Mouse (Mus musculus): ENCODE results near the gene Krcc1. TPM values are rescaled to one million over a fixed set of nuclear protein-coding genes. Genes with fewer than 3 reads are reported as not detected.
"Not testable (repeated sequence)": the region's sequence is repeated elsewhere in the genome, so short reads cannot be mapped to it uniquely, and the experiment has no call there.

The Krcc1 gene
- polyA plus RNA-seq, 1 experiment from 2014 or later: 53.5 TPM

- Histone ChIP-seq H3K27me3 (ENCODE audit: insufficient read depth, poor library complexity, severe bottlenecking) (no peaks in the 10 kb centered on the region), H3K4me1 (peaks cover 33% of the 10 kb centered on the region), H3K27ac (peak overlapping the region; percentile 87), H3K36me3 (peaks cover 31% of the 10 kb centered on the region), H3K9me3 (no peaks in the 10 kb centered on the region), H3K4me3 (no peak overlapping the region)
- WGBS: 87% methylated on average over 1 of the region's 1 CpGs
- no peak for DNase-seq (ENCODE audit: low spot score)
Measured at GRCm38 (mm10) chr6:71248420-71248819, 23.1 kb upstream of the Krcc1 start.

GRCm38 (mm10) chr6:71249615-71250014 lies 21.9 kb upstream of the Krcc1 start:
- no peak overlapping the region for H3K4me3 ChIP-seq
- DNase-seq (ENCODE audit: low spot score): no peak
- H3K36me3 ChIP-seq: peaks cover 23% of the 10 kb centered on the region
- peaks cover 37% of the 10 kb centered on the region for H3K4me1 ChIP-seq
- WGBS: 45% methylated on average over 3 of the region's 3 CpGs
- H3K9me3 ChIP-seq: no peaks in the 10 kb centered on the region
- H3K27ac ChIP-seq: peak overlapping the region; percentile 87
- no peaks in the 10 kb centered on the region for H3K27me3 ChIP-seq (ENCODE audit: insufficient read depth, poor library complexity, severe bottlenecking)

- DNase-seq (ENCODE audit: low spot score): peak; percentile 73
- H3K4me1 ChIP-seq: peaks cover 37% of the 10 kb centered on the region
- H3K9me3 ChIP-seq: no peaks in the 10 kb centered on the region
- peak overlapping the region; percentile 16; the same call in 1 of the 2 replicates for H3K27ac ChIP-seq
- WGBS: 61% methylated on average over 8 of the region's 8 CpGs
- H3K27me3 ChIP-seq (ENCODE audit: insufficient read depth, poor library complexity, severe bottlenecking): no peaks in the 10 kb centered on the region
- peaks cover 20% of the 10 kb centered on the region for H3K36me3 ChIP-seq
- H3K4me3 ChIP-seq: no peak overlapping the region
Measured at GRCm38 (mm10) chr6:71250951-71251350, 20.5 kb upstream of the Krcc1 start.

GRCm38 (mm10) chr6:71254456-71254855 lies 17.0 kb upstream of the Krcc1 start:
- 80% methylated on average over 6 of the region's 6 CpGs for WGBS
- no peak overlapping the region for H3K4me3 ChIP-seq
- DNase-seq (ENCODE audit: low spot score): peak; percentile 54
- no peak overlapping the region for H3K27ac ChIP-seq
- no peaks in the 10 kb centered on the region for H3K9me3 ChIP-seq
- H3K36me3 ChIP-seq: peaks cover 32% of the 10 kb centered on the region
- H3K4me1 ChIP-seq: peaks cover 28% of the 10 kb centered on the region
- no peaks in the 10 kb centered on the region for H3K27me3 ChIP-seq (ENCODE audit: insufficient read depth, poor library complexity, severe bottlenecking)

DNA sequence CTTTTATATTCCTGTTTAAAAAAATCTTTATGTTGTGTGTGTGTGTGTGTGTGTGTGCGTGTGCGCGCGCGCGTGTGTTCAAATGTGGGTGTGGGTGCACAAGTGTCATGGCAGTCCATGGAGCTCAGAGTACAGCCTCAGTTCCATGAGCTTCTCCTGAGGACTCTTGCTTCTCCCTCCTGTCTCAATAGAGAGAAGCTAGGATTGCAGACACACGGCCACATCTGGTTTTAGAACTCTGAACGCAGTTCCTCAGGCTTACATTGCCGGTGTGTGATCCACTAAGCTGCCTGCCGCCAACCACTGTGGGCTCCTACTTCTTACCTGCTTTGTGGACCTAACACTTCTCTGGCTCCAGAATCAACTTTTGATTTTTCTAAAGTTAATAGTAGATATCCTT lies 15.3 kb upstream of the Krcc1 start:
- peaks cover 30% of the 10 kb centered on the region for H3K36me3 ChIP-seq
- H3K4me3 ChIP-seq: no peak overlapping the region
- DNase-seq (ENCODE audit: low spot score): peak; percentile 68
- H3K27me3 ChIP-seq (ENCODE audit: insufficient read depth, poor library complexity, severe bottlenecking): no peaks in the 10 kb centered on the region
- H3K27ac ChIP-seq: no peak overlapping the region
- 93% methylated on average over 10 of the region's 10 CpGs for WGBS
- H3K9me3 ChIP-seq: no peaks in the 10 kb centered on the region
- peaks cover 20% of the 10 kb centered on the region; the same call in 1 of the 2 replicates for H3K4me1 ChIP-seq

DNA sequence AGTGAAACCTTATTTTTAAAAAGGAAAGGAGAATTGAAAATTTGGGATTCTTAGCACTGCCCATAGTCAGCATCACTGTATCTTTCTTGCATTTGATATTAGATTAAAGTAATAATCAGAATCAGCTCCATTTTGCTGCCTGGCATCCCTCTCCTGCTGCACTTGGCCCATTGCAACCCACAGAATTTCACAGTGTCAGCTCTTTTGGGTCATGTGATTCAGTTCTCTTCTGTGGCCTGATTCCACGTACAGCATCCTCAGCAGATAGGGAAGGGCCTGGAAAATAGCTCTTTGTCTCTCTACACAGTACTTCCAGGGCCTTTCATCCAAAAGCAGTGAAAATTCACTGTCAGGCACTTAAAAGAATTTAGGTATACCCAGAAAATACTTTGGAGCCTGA lies 14.1 kb upstream of the Krcc1 start:
- DNase-seq (ENCODE audit: low spot score): peak; percentile 14
- no peak overlapping the region for H3K27ac ChIP-seq
- H3K9me3 ChIP-seq: no peaks in the 10 kb centered on the region
- peaks cover 22% of the 10 kb centered on the region for H3K4me1 ChIP-seq
- peaks cover 29% of the 10 kb centered on the region for H3K36me3 ChIP-seq
- no peaks in the 10 kb centered on the region for H3K27me3 ChIP-seq (ENCODE audit: insufficient read depth, poor library complexity, severe bottlenecking)
- no peak overlapping the region for H3K4me3 ChIP-seq
- WGBS: 39% methylated on average over 1 of the region's 1 CpGs

DNA sequence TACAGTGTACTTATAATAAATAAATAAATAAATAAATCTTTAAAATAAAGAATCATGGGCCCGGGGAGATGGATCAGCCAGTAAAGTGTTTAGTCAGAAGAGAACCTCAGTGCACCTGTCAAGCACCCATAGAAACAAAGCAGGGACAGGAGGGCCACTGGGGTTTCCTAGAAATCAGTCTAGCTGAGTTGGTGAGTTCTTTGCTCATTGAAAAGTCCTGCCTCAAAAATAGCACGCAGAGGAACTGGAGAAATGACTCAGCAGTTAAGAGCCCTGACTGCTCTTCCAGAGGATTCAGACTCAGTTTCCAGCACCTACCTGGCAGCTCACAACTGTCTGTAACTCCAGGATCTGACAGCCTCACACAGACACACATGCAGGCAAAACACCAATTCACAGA lies 12.9 kb upstream of the Krcc1 start:
- Histone ChIP-seq H3K27ac (no peak overlapping the region), H3K36me3 (peaks cover 29% of the 10 kb centered on the region), H3K27me3 (ENCODE audit: insufficient read depth, poor library complexity, severe bottlenecking) (no peaks in the 10 kb centered on the region), H3K9me3 (no peaks in the 10 kb centered on the region), H3K4me3 (0 out of 2 replicates have a peak overlapping the region, but pooled peaks have one; percentile 64), H3K4me1 (peaks cover 34% of the 10 kb centered on the region)
- WGBS: 49% methylated on average over 2 of the region's 2 CpGs
- DNase-seq (ENCODE audit: low spot score): peak; percentile 53

- H3K27ac ChIP-seq: peak overlapping the region; percentile 59; the same call in 1 of the 2 replicates
- DNase-seq (ENCODE audit: low spot score): peak; percentile 66
- H3K4me1 ChIP-seq: peaks cover 36% of the 10 kb centered on the region
- H3K9me3 ChIP-seq: no peaks in the 10 kb centered on the region
- no peaks in the 10 kb centered on the region for H3K27me3 ChIP-seq (ENCODE audit: insufficient read depth, poor library complexity, severe bottlenecking)
- peak overlapping the region; percentile 64 for H3K4me3 ChIP-seq
- peaks cover 29% of the 10 kb centered on the region for H3K36me3 ChIP-seq
- WGBS: 77% methylated on average over 4 of the region's 4 CpGs
Measured at GRCm38 (mm10) chr6:71259166-71259565, 12.3 kb upstream of the Krcc1 start.

DNA sequence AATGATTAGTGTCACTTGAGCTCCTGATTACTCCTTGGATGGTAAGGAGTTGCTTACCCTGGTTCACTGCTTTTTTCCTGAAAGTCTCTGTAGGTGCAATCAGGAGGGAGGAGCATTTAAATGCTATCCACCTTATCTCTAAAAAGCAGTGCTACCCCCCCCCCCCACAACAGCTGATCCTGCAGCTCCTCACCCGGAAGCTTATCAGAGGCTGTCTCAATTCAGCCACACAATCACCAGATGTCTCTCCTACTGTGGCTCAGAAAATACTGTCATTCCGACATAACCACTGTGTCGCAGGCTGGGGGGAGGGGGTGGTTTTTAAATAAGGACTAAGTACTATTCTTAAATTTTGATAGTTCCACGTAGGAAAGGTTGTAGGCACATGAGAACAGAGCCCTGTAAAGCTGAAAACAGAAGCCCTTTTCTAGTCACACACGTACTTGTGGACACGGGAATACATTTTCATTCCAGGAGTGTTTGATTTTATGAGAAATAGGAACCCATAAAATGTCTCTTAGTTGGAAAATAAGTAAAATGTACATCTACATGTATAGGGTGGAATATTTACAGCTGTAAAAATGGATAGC lies 11.3 kb upstream of the Krcc1 start:
- Histone ChIP-seq H3K9me3 (no peaks in the 10 kb centered on the region), H3K27me3 (ENCODE audit: insufficient read depth, poor library complexity, severe bottlenecking) (no peaks in the 10 kb centered on the region), H3K27ac (peak overlapping the region; percentile 90), H3K4me1 (peaks cover 40% of the 10 kb centered on the region), H3K36me3 (peaks cover 26% of the 10 kb centered on the region), H3K4me3 (peak overlapping the region; percentile 64)
- DNase-seq (ENCODE audit: low spot score): peak; percentile 79
- WGBS: 17% methylated on average over 6 of the region's 6 CpGs

- no peaks in the 10 kb centered on the region for H3K9me3 ChIP-seq
- no peak for DNase-seq (ENCODE audit: low spot score)
- peaks cover 40% of the 10 kb centered on the region for H3K4me1 ChIP-seq
- H3K27me3 ChIP-seq (ENCODE audit: insufficient read depth, poor library complexity, severe bottlenecking): no peaks in the 10 kb centered on the region
- 52% methylated on average over 3 of the region's 3 CpGs for WGBS
- peak overlapping the region; percentile 90 for H3K27ac ChIP-seq
- peak overlapping the region; percentile 64 for H3K4me3 ChIP-seq
- peaks cover 19% of the 10 kb centered on the region for H3K36me3 ChIP-seq
Measured at GRCm38 (mm10) chr6:71261060-71261459, 10.4 kb upstream of the Krcc1 start.

- H3K36me3 ChIP-seq: peaks cover 7% of the 10 kb centered on the region
Measured at GRCm38 (mm10) chr6:71262142-71262833, 9.2 kb upstream of the Krcc1 start.

DNA sequence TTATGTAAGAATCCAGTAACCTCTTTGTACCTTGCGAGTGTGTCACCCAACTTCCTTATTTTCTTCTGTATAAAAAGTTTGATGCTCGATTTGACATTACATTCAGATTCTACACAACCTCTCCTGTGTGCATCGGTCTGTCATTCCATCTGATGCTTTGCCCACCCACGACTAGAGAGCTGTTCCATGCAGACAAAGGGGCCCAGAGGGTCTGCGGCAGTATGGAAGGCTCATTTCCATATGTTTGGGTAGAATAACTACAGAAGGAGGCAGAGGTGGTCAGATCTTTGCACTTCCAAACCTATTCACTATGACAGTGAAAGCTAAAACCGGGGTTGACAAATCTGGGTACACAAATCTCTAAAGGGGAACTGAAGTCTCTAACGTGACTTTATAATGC lies 3.9 kb upstream of the Krcc1 start:
- not testable (repeated sequence) for H3K9me3 ChIP-seq; H3K4me3 ChIP-seq; H3K27ac ChIP-seq; H3K27me3 ChIP-seq (ENCODE audit: insufficient read depth, poor library complexity, severe bottlenecking); DNase-seq (ENCODE audit: low spot score); H3K36me3 ChIP-seq
- 84% methylated on average over 7 of the region's 7 CpGs for whole genome bisulfite sequencing
- peaks cover 37% of the 10 kb centered on the region for H3K4me1 ChIP-seq

More at GRCm38 (mm10) chr6:71262142-71262833, 9.2 kb upstream of the Krcc1 start:
- Histone ChIP-seq H3K27me3 (ENCODE audit: insufficient read depth, poor library complexity, severe bottlenecking) (no peaks in the 10 kb centered on the region), H3K4me1 (peaks cover 39% of the 10 kb centered on the region), H3K27ac (peak overlapping the region; percentile 90), H3K9me3 (no peaks in the 10 kb centered on the region), H3K4me3 (peak overlapping the region; percentile 64)
- 35% methylated on average over 8 of the region's 8 CpGs for WGBS
- peak; percentile 88 for DNase-seq (ENCODE audit: low spot score)

GRCm38 (mm10) chr6:71268929-71269685 lies 2.4 kb upstream of the Krcc1 start:
- DNase-seq (ENCODE audit: low spot score): no peak
- no peak overlapping the region for H3K4me3 ChIP-seq
- no peaks in the 10 kb centered on the region for H3K36me3 ChIP-seq
- peaks cover 26% of the 10 kb centered on the region for H3K4me1 ChIP-seq
- H3K27ac ChIP-seq: peak overlapping the region; percentile 97
- WGBS: 39% methylated on average over 7 of the region's 7 CpGs
- H3K27me3 ChIP-seq (ENCODE audit: insufficient read depth, poor library complexity, severe bottlenecking): no peaks in the 10 kb centered on the region
- H3K9me3 ChIP-seq: no peaks in the 10 kb centered on the region

Measured in heart, embryonic 10.5 days (tissue).